Mouse (Mus musculus): Measurements from ENCODE around the gene Kalrn. TPM values are rescaled to one million over a fixed set of nuclear protein-coding genes. Genes with fewer than 3 reads are reported as not detected.

Kalrn gene
- polyA plus RNA-seq, 1 experiment, result 3.3 TPM

DNA sequence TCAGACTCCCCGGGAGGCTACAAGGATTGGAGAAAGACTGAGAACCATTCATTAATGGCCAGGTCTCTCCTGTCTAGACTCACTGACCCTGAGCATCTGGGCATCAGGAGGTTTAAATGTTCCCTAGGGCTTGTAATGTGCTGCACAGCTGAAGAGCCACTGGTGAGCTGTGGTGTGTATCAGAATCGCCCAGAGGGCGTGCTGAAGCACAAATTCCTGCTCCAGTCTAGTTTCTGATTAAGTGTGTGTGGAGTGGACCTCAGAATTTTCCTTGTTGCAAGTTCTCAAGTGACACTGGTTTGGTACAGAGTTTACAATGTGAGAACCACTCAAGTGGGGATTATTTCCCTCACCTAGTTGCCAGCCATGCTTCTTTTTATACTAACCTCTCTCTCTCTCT is 473.5 kb downstream of the Kalrn start:
- no peak for TF ChIP-seq GATA1 (IDR thresholded peaks at IDR 0.05; ENCODE audit: low read length)

DNA sequence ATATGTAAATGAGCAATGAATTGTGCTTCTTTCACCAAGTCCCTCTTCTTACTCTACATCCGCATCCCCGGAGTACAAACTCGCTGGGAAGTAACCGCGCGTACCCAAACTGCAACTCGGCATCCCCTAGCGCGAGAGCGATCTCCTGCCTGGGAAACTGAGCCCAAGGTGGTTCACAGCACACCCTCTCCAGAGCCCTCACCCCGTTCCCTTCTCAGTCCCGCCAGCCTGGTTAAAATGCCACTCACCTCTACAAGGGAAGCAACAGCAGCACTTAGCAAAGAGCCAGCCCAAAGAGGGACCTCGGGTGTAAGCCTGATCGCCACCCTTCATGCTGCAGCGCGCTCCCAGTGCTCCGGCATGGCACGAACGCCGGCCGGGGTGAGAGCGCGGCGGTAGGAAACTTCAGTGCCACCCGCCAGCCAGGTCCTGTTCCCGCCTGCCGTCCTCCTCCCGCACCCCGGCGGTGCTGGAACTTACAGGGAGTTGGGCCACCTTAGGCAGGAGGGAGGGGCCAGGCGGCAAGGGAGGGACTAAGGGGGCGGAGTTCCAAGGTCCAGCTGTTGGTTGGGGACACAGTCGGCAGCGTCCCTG is 477.7 kb downstream of the Kalrn start:
- TF ChIP-seq GATA1 (IDR thresholded peaks at IDR 0.05; ENCODE audit: low read length), result no peak

DNA sequence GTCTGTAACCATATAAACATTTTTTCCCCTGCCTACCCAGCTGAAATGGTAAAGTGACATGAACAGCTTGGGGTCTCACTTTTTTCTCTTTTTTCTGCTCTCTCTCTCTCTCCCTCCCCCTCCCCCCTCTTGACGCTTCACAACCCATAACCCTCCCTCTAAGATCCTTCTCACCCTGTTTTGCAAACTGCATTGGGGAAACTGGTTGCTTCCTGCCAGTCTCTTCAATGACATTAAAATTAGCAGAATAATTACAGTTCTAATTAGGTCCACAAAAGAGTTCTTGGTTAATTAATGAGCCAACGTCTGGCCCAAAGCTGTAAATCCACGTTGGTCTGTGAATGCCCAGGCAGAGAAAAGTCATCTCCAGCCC is 478.3 kb downstream of the Kalrn start:
- no peak for TF ChIP-seq GATA1 (IDR thresholded peaks at IDR 0.05; ENCODE audit: low read length)

DNA sequence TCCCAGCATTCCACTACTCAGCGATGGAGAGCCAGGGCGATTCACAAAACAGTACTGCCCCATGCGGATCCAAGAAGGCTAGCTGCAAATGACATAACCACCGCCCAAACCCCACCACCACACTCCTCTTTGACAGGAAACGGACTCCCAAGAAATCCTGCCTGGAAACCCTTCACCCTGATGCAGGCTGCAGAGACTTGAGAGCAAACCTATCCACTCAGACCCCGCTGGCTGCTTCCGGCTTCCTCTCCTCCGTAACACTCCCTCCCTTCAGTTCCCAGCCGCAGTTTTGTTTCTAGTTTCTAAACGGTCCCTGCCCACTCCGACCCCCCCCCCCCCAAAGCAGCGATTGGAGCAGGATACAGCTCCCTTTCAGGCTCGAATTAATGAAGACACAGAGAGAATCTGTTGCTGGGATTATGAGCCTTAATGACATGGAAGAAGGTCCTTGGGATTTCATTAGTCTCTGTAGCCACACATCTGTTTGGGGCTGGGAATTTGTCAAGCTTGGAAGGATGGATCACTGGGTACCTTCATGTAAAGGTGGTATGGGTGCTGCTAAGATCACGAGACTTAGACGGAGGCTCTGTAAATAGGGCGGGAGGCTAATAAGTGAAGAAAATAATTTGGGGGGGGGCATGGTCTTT is 478.8 kb downstream of the Kalrn start:
- no peak for TF ChIP-seq GATA1 (IDR thresholded peaks at IDR 0.05; ENCODE audit: low read length)

DNA sequence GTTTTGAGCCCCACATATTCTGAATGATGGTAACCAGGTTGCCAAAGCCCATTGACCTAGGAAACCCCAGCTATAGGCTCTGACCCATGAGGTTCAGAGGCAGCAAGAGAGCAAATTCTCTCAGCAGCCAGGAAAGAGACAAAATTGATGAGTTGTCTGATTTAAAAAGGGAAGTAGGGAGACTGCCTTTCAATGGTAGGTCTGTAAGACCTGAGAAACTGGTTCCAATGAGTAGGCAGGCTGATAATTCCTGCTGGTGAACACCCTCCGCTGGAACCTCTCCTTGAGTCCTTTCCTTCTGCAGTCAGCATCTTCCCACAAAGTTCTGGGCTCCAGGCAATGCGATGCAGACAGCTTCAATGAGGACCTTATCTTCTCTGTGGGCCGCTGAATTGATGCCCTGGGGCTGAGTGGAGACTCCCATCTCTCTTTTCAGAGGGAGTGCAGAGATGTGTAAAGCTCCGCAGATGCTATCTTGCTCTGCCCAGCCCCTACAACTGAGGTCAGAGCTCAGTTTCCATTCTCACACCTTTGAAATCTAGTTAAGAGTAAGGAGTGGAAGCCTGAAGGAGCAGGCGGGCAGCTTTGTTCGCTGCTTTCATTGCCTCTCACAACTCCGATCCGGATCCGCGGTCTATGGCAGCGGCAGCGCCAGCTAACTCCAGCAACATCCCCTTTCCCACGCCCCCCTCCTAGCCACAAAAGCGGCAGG is 479.4 kb downstream of the Kalrn start:
- TF ChIP-seq GATA1 (IDR thresholded peaks at IDR 0.05; ENCODE audit: low read length), result no peak

DNA sequence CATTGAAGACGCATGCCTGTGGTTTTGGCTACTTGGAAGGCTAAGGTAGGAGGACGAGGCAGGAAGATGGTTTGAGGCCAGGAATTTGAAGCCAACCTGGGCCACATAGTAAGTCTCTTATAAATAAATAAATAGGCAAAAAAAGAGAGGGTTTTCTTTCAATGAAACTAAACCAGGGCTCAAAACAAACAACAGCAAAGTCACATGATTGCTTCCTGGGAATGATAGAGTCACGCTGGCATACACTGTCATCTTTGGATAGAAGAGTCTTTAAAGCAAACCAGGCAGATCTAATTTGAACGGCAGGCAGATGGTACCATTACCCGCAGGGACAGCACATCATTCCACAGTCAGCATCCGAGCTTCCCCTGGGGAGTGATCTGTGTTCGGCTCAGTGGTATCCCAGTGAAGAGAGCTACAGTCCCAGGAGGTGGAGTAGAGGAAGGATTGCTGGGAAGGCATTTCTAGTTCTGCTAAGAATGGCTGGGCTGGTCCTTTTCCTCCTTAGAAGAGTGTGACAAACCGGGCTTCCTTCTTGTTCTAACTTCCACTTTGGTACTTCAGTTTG is 483.7 kb downstream of the Kalrn start:
- no peak for TF ChIP-seq GATA1 (IDR thresholded peaks at IDR 0.05; ENCODE audit: low read length)

DNA sequence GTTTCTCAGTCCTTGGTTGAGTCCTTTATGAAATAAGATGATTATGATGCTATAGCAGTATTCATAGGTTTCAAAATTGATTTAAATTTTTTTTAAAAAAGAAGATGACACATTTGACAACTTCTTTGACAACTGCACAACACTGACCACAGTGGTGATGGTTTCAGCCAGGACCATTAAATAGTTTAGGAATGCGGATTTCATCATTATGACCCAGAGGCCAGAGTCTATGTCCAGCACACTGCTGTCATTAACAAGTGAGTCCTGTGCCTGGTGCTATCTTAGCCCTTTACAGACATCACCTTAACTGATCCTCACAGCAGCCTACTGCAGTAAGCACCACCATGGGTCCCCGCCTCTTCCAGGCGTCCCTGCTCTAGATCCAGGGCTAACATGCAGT is 484.3 kb downstream of the Kalrn start:
- TF ChIP-seq GATA1 (IDR thresholded peaks at IDR 0.05; ENCODE audit: low read length), result no peak

DNA sequence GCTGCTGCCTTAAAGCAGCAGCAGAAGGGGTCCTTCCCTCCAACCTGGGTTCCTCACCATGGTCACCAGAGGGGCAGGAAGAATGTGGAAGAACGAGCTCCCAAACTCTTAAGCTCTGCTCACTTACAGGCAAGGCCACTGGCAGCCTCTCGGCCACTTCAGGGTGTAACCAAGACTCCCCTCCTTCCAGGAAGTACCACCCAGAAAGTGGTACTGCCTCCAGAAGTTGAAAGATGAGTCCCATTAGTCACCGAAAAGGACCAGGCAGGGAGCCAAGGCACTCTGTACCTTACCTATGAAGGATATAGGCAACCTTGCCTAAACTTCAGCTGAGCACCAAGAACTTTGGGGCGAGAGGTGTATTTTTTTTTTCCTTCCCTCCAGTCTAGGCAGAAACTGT is 485.0 kb downstream of the Kalrn start:
- no peak for TF ChIP-seq GATA1 (IDR thresholded peaks at IDR 0.05; ENCODE audit: low read length)

DNA sequence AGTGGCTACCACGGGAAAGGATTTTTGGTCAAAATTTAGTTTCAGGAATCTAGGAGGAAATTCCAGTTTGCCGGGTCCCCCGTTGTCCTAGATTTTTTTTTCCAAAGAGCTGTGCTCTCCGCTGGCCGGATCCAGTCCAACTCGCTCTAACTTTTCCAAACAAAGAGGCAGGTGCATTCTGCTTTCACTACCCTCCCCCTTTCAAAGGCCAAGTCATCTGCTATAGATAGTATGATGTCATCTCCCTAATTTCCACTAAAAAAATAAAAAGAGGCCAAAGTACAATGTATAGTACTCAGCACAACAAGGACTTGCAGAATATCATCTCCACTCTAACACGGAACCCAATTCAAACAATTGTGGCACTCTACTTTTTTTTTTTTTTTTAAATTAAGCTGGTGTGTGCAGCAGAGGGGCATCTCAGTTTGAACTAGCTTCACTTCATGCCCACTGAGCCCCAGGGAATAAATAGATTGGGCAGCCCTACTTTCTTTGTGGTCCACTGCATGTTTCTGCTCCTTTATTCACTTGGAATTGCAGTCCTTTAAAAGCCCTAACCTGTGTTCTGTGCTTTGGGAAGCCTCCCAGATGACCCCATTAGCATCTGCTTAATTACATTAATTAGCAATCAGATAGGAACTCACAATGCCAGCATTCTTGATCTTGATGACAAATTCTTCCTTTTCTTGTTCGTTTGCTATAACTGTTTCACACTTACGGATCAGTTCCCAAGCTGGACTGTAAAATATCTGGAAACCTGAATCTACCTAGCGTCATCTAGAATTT is 489.0 kb downstream of the Kalrn start:
- no peak for TF ChIP-seq GATA1 (IDR thresholded peaks at IDR 0.05; ENCODE audit: low read length)

DNA sequence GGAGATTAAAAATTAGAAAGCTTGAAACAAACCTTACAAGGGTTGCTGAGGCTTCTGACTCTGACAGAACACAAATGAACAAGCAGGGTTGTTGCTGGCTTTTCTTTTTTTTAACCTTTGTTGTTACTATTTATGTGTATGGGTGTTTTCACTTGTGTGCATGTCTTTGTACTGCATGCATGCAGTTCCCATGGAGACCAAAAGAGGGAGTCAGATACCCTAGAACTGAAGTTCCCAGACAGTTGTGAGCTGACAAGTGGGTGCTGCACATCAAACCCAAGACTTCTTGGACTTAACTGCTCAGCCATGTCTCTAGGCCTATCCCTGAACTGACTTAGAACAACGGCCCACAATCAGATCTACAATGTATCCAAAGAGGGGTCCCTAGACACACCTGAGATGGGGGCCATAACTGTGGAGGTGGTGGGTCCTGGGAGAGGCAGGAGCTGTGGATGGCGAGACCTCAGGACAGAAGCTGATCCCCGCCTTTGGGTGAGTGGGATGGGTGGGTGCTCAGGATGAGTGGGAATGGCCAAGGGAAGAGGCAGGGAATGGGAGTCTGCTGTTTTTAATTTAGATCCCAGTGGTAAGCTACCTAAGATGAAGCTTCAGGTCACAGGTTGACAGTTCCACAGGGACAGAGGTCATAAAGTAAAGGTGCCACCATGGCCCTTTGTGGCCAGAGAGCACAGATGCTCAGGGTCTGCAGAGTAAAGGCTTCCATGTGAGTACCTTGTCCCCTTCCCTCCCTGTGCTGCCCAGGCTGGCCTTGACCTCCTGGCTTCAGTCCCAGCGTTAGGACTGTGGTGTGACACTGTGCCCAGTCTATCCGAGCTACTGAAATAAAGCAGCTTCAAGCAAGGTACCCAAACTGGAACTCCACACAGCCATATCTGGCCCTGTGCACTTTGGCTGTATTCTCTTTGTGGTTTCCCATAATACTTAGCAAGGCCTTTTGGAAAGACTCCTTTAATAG is 490.6 kb downstream of the Kalrn start:
- TF ChIP-seq GATA1 (IDR thresholded peaks at IDR 0.05; ENCODE audit: low read length), result no peak

DNA sequence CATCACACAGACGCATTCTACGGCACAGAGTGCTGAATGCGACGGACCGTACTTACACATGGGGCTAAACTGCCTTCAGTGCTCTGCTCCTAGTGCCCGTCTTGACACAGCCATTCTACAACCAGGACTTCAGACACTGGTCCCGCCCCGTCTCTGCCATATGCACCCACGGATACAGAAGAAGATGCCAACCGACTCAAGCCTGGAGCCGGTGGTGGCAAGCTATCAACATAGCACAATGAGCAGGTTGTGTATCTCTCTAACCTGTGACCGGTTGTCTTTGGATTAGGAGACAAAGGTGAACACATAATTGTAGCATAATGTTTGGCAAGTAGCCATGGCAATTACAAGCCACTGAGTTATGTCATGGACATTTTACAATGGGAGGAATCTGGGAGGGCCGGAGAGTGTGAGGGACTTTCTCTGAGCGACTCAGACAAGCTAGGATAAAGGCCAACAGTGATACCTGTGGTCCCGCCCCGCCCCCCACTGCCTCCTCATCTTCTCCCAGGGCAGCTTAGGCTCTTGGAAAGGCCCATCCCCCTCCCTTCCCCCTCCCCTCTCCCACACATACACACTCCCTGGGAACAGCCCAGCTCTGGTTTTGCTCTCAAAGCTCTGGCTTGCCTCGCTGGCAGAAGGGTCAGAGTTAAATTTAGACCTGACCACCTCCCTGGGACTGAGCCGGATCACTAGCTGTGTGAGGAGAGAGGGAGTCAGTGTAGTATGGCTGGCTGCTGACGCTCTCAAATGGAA is 491.5 kb downstream of the Kalrn start:
- no peak for TF ChIP-seq GATA1 (IDR thresholded peaks at IDR 0.05; ENCODE audit: low read length)

DNA sequence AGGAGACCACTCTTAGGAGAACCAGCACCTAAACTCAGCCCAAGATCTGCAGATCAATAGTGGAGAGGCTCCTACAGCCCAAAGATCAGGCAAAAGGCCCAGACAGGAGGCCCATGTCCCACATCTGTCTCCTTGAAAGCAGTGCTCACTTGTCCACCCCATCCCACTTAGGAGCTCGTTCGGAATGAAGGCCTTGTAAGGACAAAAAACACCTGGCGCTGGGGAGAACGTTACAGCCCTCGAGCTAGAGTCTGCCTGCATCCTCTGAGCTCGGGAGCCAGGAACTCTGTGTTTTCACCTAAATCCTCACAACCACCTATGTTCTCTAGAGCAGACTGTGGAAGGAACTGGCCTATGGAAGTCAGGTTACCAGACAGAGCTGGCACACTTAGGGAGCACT is 492.5 kb downstream of the Kalrn start:
- TF ChIP-seq GATA1 (IDR thresholded peaks at IDR 0.05; ENCODE audit: low read length), result no peak

DNA sequence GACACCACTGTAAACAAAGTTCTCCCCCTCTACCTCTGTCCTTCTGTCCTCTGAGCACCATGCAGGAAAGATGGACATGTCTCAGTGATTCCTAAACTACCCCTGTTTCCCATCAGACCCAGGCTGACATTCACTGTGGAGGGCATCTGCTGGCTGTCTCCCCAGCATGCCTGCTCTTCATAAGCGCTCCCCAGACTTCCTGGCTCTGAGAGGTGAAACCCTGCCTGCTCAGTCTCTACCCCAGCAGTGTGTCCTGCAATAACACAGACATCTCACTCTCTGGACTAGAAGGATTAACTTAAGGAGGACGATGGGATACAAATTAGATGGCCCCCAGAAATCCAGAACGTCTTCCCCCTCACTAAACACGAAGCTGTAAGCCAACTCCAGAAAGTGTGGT is 493.8 kb downstream of the Kalrn start:
- no peak for TF ChIP-seq GATA1 (IDR thresholded peaks at IDR 0.05; ENCODE audit: low read length)

DNA sequence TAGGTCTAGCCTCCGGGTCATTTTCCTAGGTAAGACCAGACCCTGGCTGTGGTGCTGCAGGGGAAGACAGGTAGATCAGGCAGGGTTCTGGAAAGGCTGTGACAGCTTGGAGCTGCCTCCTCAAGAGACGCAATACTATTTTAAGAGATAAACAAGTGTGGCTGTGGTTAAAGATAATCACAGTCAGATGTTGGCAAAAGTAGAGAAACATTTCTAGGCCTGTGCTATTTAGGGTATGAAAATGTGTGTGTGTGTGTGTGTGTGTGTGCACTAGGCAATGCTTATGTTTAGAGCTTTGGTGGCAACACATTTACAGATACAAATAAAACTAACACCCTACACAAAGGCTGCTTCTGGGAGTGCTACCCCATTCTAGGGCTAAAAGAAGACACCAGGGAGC is 494.6 kb downstream of the Kalrn start:
- TF ChIP-seq GATA1 (IDR thresholded peaks at IDR 0.05; ENCODE audit: low read length), result peak; percentile 58
